Mouse (Mus musculus) embryonic facial prominence, embryonic 10.5 days (tissue): Measurements from ENCODE around the gene Alk. TPM values are rescaled to one million over a fixed set of nuclear protein-coding genes. Genes with fewer than 3 reads are reported as not detected.

ENCODE experiments used
- DNase-seq: peaks from one replicate; pipeline ENCODE4 v3.0.0-alpha.2; 2017; ENCODE audit warnings: low spot score
- H3K27ac ChIP-seq: fragments of 300-500 bp; sonication (generic); replicated peaks from 2 replicates; pipeline ENCODE4 v1.5.1; 2016; ENCODE audit warnings: mild to moderate bottlenecking
- H3K27me3 ChIP-seq: fragments of 300-500 bp; sonication (generic); replicated peaks from 2 replicates; pipeline ENCODE4 v1.6.1; 2016; ENCODE audit warnings: low read depth, mild to moderate bottlenecking; ENCODE audit not compliant: poor library complexity, severe bottlenecking
- H3K36me3 ChIP-seq: fragments of 300-500 bp; sonication (generic); replicated peaks from 2 replicates; pipeline ENCODE4 v1.6.1; 2016; ENCODE audit warnings: mild to moderate bottlenecking, moderate library complexity
- H3K4me1 ChIP-seq: fragments of 300-500 bp; sonication (generic); 2 replicates; pipeline ENCODE4 v1.6.1; 2016
- H3K4me3 ChIP-seq: fragments of 300-500 bp; sonication (generic); 2 replicates; pipeline ENCODE4 v1.5.1; 2016; ENCODE audit warnings: mild to moderate bottlenecking, moderate library complexity
- H3K9me3 ChIP-seq: fragments of 300-500 bp; sonication (generic); 2 replicates; pipeline ENCODE4 v1.6.1; 2016; ENCODE audit warnings: mild to moderate bottlenecking
- WGBS: fragments of 180-500 bp; shearing (Covaris S2); methylation state at CpG from one replicate; pipeline ENCODE4 v1.1.7; 2016; 5-methylcytosine and 5-hydroxymethylcytosine counted together
- polyA plus RNA-seq: library from polyadenylated mRNA; unstranded; fragments of >200 nt; fragmentation: Nextera tagmentation; extraction: Ambion mirVana; gene quantifications from 2 replicates; pipeline ENCODE4 v1.2.1, GENCODE M21; 2016

Gene Alk
- polyA plus RNA-seq, 1 experiment from 2014 or later, result 0.40 TPM

- Histone ChIP-seq H3K9me3 (no peaks in the 10 kb centered on the region), H3K4me3 (no peak overlapping the region), H3K4me1 (no peaks in the 10 kb centered on the region), H3K27me3 (no peaks in the 10 kb centered on the region), H3K36me3 (no peaks in the 10 kb centered on the region), H3K27ac (no peak overlapping the region)
- 92% methylated on average over 7 of the region's 7 CpGs for WGBS
- no peak for DNase-seq
Observed at GRCm38 (mm10) chr17:71955011-71955410, 649.4 kb downstream of the Alk start.

DNA sequence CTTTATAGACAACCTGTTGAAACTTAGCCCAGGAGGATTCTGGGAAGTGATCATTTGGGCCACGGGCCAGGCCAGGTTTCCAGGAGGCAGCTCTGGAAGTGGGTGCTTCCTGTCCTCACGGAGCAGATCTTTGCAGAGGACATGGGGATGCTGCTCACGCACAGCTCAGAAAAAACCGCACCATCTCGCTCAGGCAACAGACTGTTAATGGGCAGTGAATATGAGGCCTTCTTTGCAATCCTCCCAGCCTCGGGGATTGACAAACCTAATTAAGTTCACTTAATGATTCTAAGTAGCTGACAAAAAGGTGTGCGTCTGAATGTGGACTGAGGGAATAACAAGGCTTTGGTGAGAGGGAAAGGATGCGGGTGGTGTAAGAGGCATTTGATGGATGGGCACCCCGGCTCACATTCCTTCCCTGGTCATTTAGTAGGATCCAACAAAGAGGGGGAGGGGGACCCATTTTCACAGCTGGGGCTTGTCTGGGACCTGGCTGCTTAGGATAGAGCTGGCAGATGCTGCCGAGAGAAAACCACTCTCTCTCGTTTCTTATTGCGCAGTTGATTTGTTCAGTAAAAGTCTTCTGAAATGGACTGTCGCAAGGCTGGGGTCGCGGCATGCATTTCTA lies 650.1 kb downstream of the Alk start:
- H3K9me3 ChIP-seq, result no peaks in the 10 kb centered on the region
- no peak overlapping the region for H3K4me3 ChIP-seq
- H3K4me1 ChIP-seq, result no peaks in the 10 kb centered on the region
- no peak overlapping the region for H3K27ac ChIP-seq
- DNase-seq, result no peak
- 81% methylated on average over 15 of the region's 15 CpGs for WGBS
- H3K27me3 ChIP-seq, result no peaks in the 10 kb centered on the region
- no peaks in the 10 kb centered on the region for H3K36me3 ChIP-seq

- no peak overlapping the region for H3K27ac ChIP-seq
- no peak overlapping the region for H3K4me3 ChIP-seq
- WGBS, result 67% methylated on average over 5 of the region's 5 CpGs
- H3K9me3 ChIP-seq, result no peaks in the 10 kb centered on the region
- H3K4me1 ChIP-seq, result peaks cover 12% of the 10 kb centered on the region
- H3K36me3 ChIP-seq, result no peaks in the 10 kb centered on the region
- peaks cover 5% of the 10 kb centered on the region for H3K27me3 ChIP-seq
- no peak for DNase-seq
Observed at GRCm38 (mm10) chr17:71950968-71951367, 653.5 kb downstream of the Alk start.

GRCm38 (mm10) chr17:71948687-71949086 lies 655.7 kb downstream of the Alk start:
- WGBS, result 75% methylated on average over 5 of the region's 5 CpGs
- no peaks in the 10 kb centered on the region for H3K9me3 ChIP-seq
- H3K36me3 ChIP-seq, result no peaks in the 10 kb centered on the region
- no peak overlapping the region for H3K4me3 ChIP-seq
- H3K4me1 ChIP-seq, result peaks cover 12% of the 10 kb centered on the region
- no peak overlapping the region for H3K27ac ChIP-seq
- peaks cover 5% of the 10 kb centered on the region for H3K27me3 ChIP-seq
- DNase-seq, result no peak

- Histone ChIP-seq H3K27ac (0 out of 2 replicates have a peak overlapping the region, but pooled peaks have one; percentile 26), H3K27me3 (peaks cover 5% of the 10 kb centered on the region), H3K4me1 (peaks cover 12% of the 10 kb centered on the region), H3K9me3 (no peaks in the 10 kb centered on the region), H3K4me3 (no peak overlapping the region), H3K36me3 (no peaks in the 10 kb centered on the region)
- 9% methylated on average over 9 of the region's 9 CpGs for WGBS
- DNase-seq, result peak; percentile 41
Observed at GRCm38 (mm10) chr17:71947452-71947851, 657.0 kb downstream of the Alk start.

DNA sequence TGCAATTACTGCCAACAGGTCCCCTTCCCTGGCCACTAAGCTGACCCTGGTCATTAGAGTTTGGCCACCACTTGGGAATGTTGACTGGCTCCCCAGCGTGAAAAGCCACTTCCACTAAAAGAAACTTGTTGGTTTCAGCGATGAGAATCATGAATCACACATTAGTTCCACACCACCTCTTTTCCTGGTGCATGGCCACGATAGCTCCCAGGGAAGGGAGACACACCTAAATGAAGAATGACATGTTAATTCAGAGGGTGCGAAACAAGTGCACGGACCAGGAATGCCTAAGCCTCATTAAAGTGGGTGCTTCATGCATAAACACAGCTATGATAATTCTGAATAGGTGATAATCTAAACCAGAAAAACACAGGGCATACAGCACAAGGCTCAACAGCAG lies 660.4 kb downstream of the Alk start:
- H3K27me3 ChIP-seq, result peaks cover 5% of the 10 kb centered on the region
- no peak overlapping the region for H3K27ac ChIP-seq
- no peak overlapping the region for H3K4me3 ChIP-seq
- 88% methylated on average over 5 of the region's 5 CpGs for WGBS
- H3K4me1 ChIP-seq, result peaks cover 12% of the 10 kb centered on the region
- no peak for DNase-seq
- no peaks in the 10 kb centered on the region for H3K9me3 ChIP-seq
- no peaks in the 10 kb centered on the region for H3K36me3 ChIP-seq

DNA sequence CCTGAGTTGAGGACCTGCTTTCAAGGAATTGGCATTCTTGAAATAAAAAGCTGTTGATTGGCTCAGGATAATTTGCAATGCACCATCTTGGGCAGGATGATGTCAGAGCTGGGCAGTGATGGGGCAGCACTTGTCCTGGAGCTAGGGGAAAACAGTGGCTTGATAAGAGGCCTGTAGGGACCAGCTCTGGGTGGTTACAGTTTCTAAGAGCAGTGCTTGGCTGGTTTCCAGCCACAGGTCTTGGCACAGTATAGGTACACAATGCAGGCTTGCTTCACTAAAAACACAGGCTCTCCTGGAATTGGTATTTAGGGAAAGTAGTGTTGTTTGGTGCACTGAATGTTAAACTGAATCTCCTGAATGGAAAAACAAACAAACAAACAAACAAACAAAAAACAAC lies 662.4 kb downstream of the Alk start:
- Histone ChIP-seq H3K4me1 (peaks cover 2% of the 10 kb centered on the region), H3K36me3 (no peaks in the 10 kb centered on the region), H3K4me3 (no peak overlapping the region), H3K9me3 (no peaks in the 10 kb centered on the region), H3K27ac (no peak overlapping the region), H3K27me3 (no peaks in the 10 kb centered on the region; the same call in 1 of the 2 replicates)
- no peak for DNase-seq

- Histone ChIP-seq H3K27ac (no peak overlapping the region), H3K4me3 (no peak overlapping the region), H3K9me3 (no peaks in the 10 kb centered on the region), H3K27me3 (no peaks in the 10 kb centered on the region), H3K4me1 (peaks cover under 1% of the 10 kb centered on the region), H3K36me3 (no peaks in the 10 kb centered on the region)
- WGBS, result 50% methylated on average over 6 of the region's 6 CpGs
- no peak for DNase-seq
Observed at GRCm38 (mm10) chr17:71941436-71941835, 663.0 kb downstream of the Alk start.

- no peak overlapping the region for H3K27ac ChIP-seq
- H3K9me3 ChIP-seq, result no peaks in the 10 kb centered on the region
- peaks cover 7% of the 10 kb centered on the region for H3K4me1 ChIP-seq
- no peak for DNase-seq
- no peaks in the 10 kb centered on the region for H3K36me3 ChIP-seq
- H3K27me3 ChIP-seq, result no peaks in the 10 kb centered on the region
- H3K4me3 ChIP-seq, result no peak overlapping the region
Observed at GRCm38 (mm10) chr17:71936681-71937080, 667.7 kb downstream of the Alk start.

DNA sequence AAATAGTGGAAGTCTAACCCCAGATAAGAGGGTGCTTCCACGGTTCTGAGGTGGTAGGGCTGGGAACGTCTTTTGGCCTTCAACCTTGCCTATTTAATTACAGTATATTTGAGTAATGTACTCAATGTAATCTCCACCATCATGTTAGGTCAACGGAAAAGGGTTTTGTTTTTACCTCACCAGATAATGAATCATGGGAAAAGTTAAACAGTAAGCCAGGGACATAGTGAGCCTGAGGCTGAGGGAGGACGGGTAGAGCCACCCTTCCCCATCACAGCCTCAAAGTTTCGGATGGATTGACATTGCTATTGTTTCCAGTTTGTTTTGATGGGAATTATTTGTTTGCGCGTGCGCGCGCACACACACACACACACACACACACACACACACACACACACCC lies 668.6 kb downstream of the Alk start:
- Histone ChIP-seq H3K27me3 (no peaks in the 10 kb centered on the region), H3K36me3 (no peaks in the 10 kb centered on the region), H3K4me3 (no peak overlapping the region), H3K4me1 (peaks cover 7% of the 10 kb centered on the region), H3K27ac (no peak overlapping the region), H3K9me3 (0 out of 2 replicates have a peak, but pooled peaks cover 2% of the 10 kb centered on the region)
- WGBS, result 90% methylated on average over 10 of the region's 10 CpGs
- no peak for DNase-seq

- Histone ChIP-seq H3K4me3 (no peak overlapping the region), H3K36me3 (no peaks in the 10 kb centered on the region), H3K27ac (no peak overlapping the region), H3K4me1 (peaks cover 7% of the 10 kb centered on the region), H3K9me3 (0 out of 2 replicates have a peak, but pooled peaks cover 2% of the 10 kb centered on the region), H3K27me3 (no peaks in the 10 kb centered on the region)
- DNase-seq, result no peak
- WGBS, result 48% methylated on average over 3 of the region's 3 CpGs
Observed at GRCm38 (mm10) chr17:71935336-71935735, 669.1 kb downstream of the Alk start.

DNA sequence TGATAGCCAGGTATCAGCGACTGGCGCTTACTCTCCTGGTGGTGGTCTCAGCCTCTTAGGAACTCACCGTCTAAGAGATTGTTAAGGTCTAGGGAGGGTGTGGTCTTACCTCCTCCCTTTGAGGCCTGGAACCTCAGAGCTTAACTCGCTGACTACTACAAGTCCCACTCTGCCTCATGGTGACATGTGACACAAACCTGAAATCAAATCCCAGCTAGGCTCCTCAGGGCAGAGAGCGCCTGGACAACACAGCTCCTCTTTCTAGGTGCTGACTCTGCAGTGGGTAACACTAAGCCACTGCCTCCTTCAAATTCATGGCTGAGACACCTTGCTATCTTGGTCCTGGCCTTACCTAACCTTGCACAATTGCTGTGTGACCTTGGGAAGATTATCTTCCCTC lies 689.5 kb downstream of the Alk start:
- Histone ChIP-seq H3K4me3 (no peak overlapping the region), H3K36me3 (no peaks in the 10 kb centered on the region), H3K27me3 (no peaks in the 10 kb centered on the region), H3K9me3 (no peaks in the 10 kb centered on the region), H3K4me1 (peaks cover 11% of the 10 kb centered on the region), H3K27ac (no peak overlapping the region)
- 85% methylated on average over 5 of the region's 5 CpGs for WGBS
- no peak for DNase-seq

DNA sequence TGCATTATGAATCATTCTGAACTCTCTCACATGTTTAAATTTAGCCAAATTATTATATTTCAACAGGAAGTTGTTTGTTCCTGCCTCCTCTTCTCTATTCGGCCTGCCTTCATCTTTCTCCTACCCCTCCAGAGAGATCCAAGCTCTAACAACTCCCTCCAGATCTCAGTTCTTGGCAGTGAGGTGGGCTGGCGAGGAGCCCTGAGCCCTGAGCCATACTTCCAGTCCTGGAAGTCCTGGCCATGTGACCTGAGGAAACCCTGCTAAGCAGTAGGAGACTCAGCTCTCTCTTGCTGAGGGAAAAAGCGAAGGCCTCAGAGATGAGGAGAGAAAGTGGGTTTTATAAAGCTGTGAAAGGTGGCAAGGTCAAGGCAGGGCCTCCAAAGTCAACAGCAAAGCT lies 689.9 kb downstream of the Alk start:
- no peak overlapping the region for H3K27ac ChIP-seq
- peaks cover 11% of the 10 kb centered on the region for H3K4me1 ChIP-seq
- no peak for DNase-seq
- no peaks in the 10 kb centered on the region for H3K36me3 ChIP-seq
- no peaks in the 10 kb centered on the region for H3K27me3 ChIP-seq
- no peak overlapping the region for H3K4me3 ChIP-seq
- WGBS, result 86% methylated on average over 3 of the region's 3 CpGs
- no peaks in the 10 kb centered on the region for H3K9me3 ChIP-seq
